Mouse (Mus musculus) CH12.LX (cell line): ENCODE measurements around the gene Rac1. TPM values are rescaled to one million over a fixed set of nuclear protein-coding genes. Genes with fewer than 3 reads are reported as not detected.

Experiments used
- DNase-seq: peaks from one replicate; pipeline ENCODE4 v3.0.0-alpha.2; 2013; ENCODE audit errors: extremely low read depth
- H3K27ac ChIP-seq: 2 replicates; pipeline ENCODE4 v1.5.1; 2012; ENCODE audit warnings: low read depth, mild to moderate bottlenecking, control low read depth, moderate library complexity; ENCODE audit not compliant: insufficient read depth
- H3K27me3 ChIP-seq: replicated peaks from 2 replicates; pipeline ENCODE3; 2012; ENCODE audit warnings: inconsistent platforms
- H3K36me3 ChIP-seq, 2 experiments: replicated peaks in 1 of 2; 2 replicates each; pipeline versions ENCODE3 to v1.6.1; 2012; ENCODE audit warnings: inconsistent platforms in 1 of 2, low read length in 1 of 2, mild to moderate bottlenecking in 1 of 2, mixed read lengths in 1 of 2, moderate library complexity in 1 of 2; ENCODE audit not compliant: control insufficient read depth in 1 of 2, insufficient read depth in 1 of 2
- H3K4me1 ChIP-seq, 2 experiments: 2 replicates each; pipeline ENCODE4 v1.6.1; 2012; ENCODE audit warnings: inconsistent platforms in 1 of 2, moderate library complexity in 1 of 2; ENCODE audit not compliant: insufficient read depth in 2 of 2, control insufficient read depth in 1 of 2
- H3K4me2 ChIP-seq: 2 replicates; pipeline ENCODE4 v1.6.1; 2012; ENCODE audit warnings: low read depth, mild to moderate bottlenecking, control low read depth; ENCODE audit not compliant: poor library complexity, insufficient read depth, severe bottlenecking
- H3K4me3 ChIP-seq, 3 experiments: fragments of 150-350 bp in 1 of 3; sonication (generic) in 1 of 3; replicated peaks in 1 of 3; 2 replicates each; pipeline versions ENCODE3 to v1.5.1; 2011 to 2012; ENCODE audit warnings: low read depth in 2 of 3, low read length in 2 of 3, mild to moderate bottlenecking in 2 of 3, moderate library complexity in 2 of 3, control low read depth in 1 of 3, improper control_type of control experiment in 1 of 3, inconsistent platforms in 1 of 3, mixed read lengths in 1 of 3; ENCODE audit not compliant: poor library complexity in 1 of 3
- H3K79me2 ChIP-seq: replicated peaks from 2 replicates; pipeline ENCODE4 v1.6.1; 2012; ENCODE audit warnings: mild to moderate bottlenecking, moderate library complexity; ENCODE audit not compliant: control insufficient read depth, poor library complexity, insufficient read depth, severe bottlenecking; ENCODE audit errors: extremely low read depth
- H3K9ac ChIP-seq: 2 replicates; pipeline ENCODE4 v1.6.1; 2012; ENCODE audit warnings: low read depth, mild to moderate bottlenecking, control low read depth, moderate library complexity; ENCODE audit not compliant: insufficient read depth
- H3K9me3 ChIP-seq: replicated peaks from 2 replicates; pipeline ENCODE3; 2012; ENCODE audit warnings: low read length, inconsistent platforms, mixed read lengths
- ETS1 ChIP-seq: conservative IDR thresholded peaks from 2 replicates; pipeline ENCODE4 v1.6.1; 2012; ENCODE audit warnings: low read depth, mild to moderate bottlenecking, inconsistent platforms, low read length, improper control_type of control experiment, moderate library complexity
- GABPA ChIP-seq: IDR thresholded peaks from 2 replicates; pipeline ENCODE4 v1.6.1; 2012; ENCODE audit warnings: low read depth, low read length, improper control_type of control experiment, inconsistent platforms; ENCODE audit not compliant: insufficient replicate concordance
- HCFC1 ChIP-seq: IDR thresholded peaks from 2 replicates; pipeline ENCODE4 v1.6.1; 2012; ENCODE audit warnings: low read depth, mild to moderate bottlenecking, inconsistent platforms, low read length, improper control_type of control experiment
- KAT2A ChIP-seq: IDR thresholded peaks from 2 replicates; pipeline ENCODE4 v1.6.1; 2012; ENCODE audit warnings: low read length, improper control_type of control experiment, inconsistent platforms; ENCODE audit not compliant: insufficient replicate concordance
- MEF2A ChIP-seq: IDR thresholded peaks from 2 replicates; pipeline ENCODE4 v1.6.1; 2014; ENCODE audit warnings: low read depth, mild to moderate bottlenecking, inconsistent platforms, low read length, improper control_type of control experiment, borderline replicate concordance
- MXI1 ChIP-seq: IDR thresholded peaks from 2 replicates; pipeline ENCODE4 v1.6.1; 2011; ENCODE audit warnings: mild to moderate bottlenecking, low read depth, low read length, improper control_type of control experiment
- MYC ChIP-seq: IDR thresholded peaks from 2 replicates; pipeline ENCODE4 v1.6.1; 2011; ENCODE audit warnings: low read depth, mild to moderate bottlenecking, improper control_type of control experiment, low read length
- NRF1 ChIP-seq: IDR thresholded peaks from 2 replicates; pipeline ENCODE4 v1.6.1; 2014; ENCODE audit warnings: low read depth, mild to moderate bottlenecking, inconsistent platforms, low read length, improper control_type of control experiment, moderate library complexity
- RAD21 ChIP-seq: IDR thresholded peaks from 2 replicates; pipeline ENCODE4 v1.6.1; 2011; ENCODE audit warnings: low read depth, mild to moderate bottlenecking, low read length, improper control_type of control experiment, moderate library complexity
- SIN3A ChIP-seq: IDR thresholded peaks from 2 replicates; pipeline ENCODE4 v1.6.1; 2012; ENCODE audit warnings: low read length, improper control_type of control experiment, inconsistent platforms
- SMC3 ChIP-seq: IDR thresholded peaks from 2 replicates; pipeline ENCODE4 v1.6.1; 2011; ENCODE audit warnings: low read depth, low read length, improper control_type of control experiment
- UBTF ChIP-seq: IDR thresholded peaks from 2 replicates; pipeline ENCODE4 v1.6.1; 2012; ENCODE audit warnings: low read depth, mild to moderate bottlenecking, inconsistent platforms, low read length, improper control_type of control experiment, moderate library complexity
- USF1 ChIP-seq: IDR thresholded peaks from 2 replicates; pipeline ENCODE4 v1.6.1; 2014; ENCODE audit warnings: low read depth, mild to moderate bottlenecking, inconsistent platforms, low read length, improper control_type of control experiment
- ZNF384 ChIP-seq: IDR thresholded peaks from 2 replicates; pipeline ENCODE4 v1.6.1; 2012; ENCODE audit warnings: low read depth, low read length, improper control_type of control experiment, inconsistent platforms
- dilution Hi-C: fragments of 300-500 bp; cut with MboI; formaldehyde crosslinking; loops from 2 replicates; pipeline ENCODE4 v1.14.3; 2020; ENCODE audit warnings: low sequenced_read_pairs; ENCODE audit not compliant: extremely low pct_unique_long_range_greater_than_20kb, extremely low pct_ligation_motif_present
- in situ Hi-C: fragments of 300-500 bp; cut with MboI; formaldehyde crosslinking; loops from 3 replicates; pipeline ENCODE4 v1.14.3; 2019; ENCODE audit warnings: low sequenced_read_pairs, low pct_ligation_motif_present, low pct_unique_long_range_greater_than_20kb, mixed read lengths
- polyA plus RNA-seq: library from polyadenylated mRNA; unstranded; fragments of >175 nt; gene quantifications from 2 replicates; pipeline ENCODE4 v1.2.1, GENCODE M21; 2012; ENCODE audit warnings: low read depth; ENCODE audit not compliant: insufficient read length
- total RNA-seq, 2 experiments: library from RNA; depleted of rRNA; stranded (reverse); fragments of 300-350 nt in 1 of 2; fragments of >200 nt in 1 of 2; gene quantifications; 2 replicates each; pipeline ENCODE4 v1.2.3; 2012 to 2014

The Rac1 gene
- total and polyA plus RNA-seq, 3 experiments = 138 to 222 (median 199) TPM

DNA sequence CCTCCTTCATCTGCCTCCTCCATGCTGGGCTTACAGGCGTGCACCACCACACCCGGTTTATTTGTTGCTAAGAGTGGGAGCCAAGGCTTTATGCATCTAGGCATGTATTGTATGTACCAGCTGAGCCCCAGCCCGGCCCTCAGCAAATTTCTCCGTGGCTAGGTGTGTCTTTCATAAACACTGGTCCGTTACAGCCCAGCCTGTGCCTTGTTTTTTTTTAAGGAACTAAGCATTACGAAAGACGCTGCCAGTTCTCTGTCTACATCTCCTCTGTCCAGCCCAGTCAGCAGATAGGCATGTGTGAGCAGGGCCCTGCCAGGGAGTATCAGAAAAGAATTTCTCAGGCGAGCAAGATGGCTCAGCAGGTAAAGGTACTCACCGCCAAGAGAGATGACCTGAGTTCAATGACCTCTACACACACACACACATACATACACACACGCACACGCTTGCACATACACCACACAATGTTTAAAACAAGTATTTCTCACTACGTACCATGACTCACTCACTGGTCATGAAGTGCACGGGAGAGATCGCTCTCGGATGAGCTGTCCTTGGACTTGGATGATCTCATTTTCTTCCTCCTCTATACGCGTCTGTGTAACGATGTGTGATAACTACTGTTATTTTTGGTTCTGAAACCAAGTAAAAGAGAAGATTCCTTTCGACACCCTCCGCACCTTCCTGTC is 52.5 kb downstream of the Rac1 start:
- dilution Hi-C loops = no loop called here
- no peaks in the 10 kb centered on the region for H3K27me3 ChIP-seq
- no peak for DNase-seq
- in situ Hi-C loops = no loop called here
- no peaks in the 10 kb centered on the region for H3K9me3 ChIP-seq
- peaks cover 57 to 89% of the 10 kb centered on the region in 2 experiments for H3K36me3 ChIP-seq
- H3K9ac ChIP-seq = no peak overlapping the region
- peaks cover 11 to 18% of the 10 kb centered on the region in 2 experiments for H3K4me1 ChIP-seq
- no peak overlapping the region for H3K27ac ChIP-seq
- H3K79me2 ChIP-seq = no peaks in the 10 kb centered on the region
- no peak overlapping the region for H3K4me2 ChIP-seq
- no peak for TF ChIP-seq MYC
- H3K4me3 ChIP-seq = no peak overlapping the region

DNA sequence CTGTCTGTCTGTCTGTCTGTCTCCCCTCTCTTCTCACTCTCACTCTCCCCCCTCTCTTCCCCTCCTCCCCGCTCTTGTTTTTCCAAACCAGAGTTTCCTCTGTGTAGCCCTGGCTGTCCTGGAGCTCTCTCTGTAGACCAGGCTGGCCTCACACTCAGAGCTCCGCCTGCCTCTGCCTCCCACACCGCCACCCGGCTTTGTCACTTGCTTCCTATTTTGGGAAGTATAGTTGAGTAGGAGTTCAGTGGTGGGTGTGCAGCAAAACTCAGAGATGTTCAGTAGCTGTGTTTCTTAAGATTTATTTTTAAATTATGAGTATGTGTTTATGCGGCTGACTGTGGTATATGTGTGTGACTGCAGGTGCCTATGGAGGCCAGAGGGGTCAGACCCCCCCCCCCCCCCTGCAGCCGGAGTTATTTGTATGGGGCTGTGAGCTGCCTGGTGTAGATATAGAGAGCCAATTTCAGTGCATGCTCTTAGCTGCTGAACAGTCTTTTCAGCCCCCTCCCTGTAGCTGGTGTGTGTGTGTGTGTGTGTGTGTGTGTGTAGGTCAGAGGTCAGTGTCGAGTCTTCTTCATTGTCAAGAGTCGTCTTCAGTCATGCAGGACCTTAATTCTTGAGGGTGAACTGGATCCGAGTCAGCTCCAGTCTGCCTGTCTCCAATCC is 55.8 kb downstream of the Rac1 start:
- peaks cover 12 to 28% of the 10 kb centered on the region in 2 experiments for H3K4me1 ChIP-seq
- dilution Hi-C loops = no loop called here
- H3K27ac ChIP-seq = no peak overlapping the region
- H3K4me2 ChIP-seq = no peak overlapping the region
- TF ChIP-seq NRF1 = no peak
- TF ChIP-seq MXI1 = no peak
- TF ChIP-seq UBTF = no peak
- no peak for TF ChIP-seq GABPA
- no peak for TF ChIP-seq USF1
- TF ChIP-seq ETS1 = no peak
- TF ChIP-seq MEF2A = no peak
- no peak for TF ChIP-seq RAD21
- TF ChIP-seq SIN3A = no peak
- no peak for TF ChIP-seq MYC
- TF ChIP-seq ZNF384 = no peak
- TF ChIP-seq KAT2A = no peak
- no peak for TF ChIP-seq SMC3
- TF ChIP-seq HCFC1 = no peak
- in situ Hi-C loops = no loop called here
- no peak overlapping the region for H3K4me3 ChIP-seq
- no peak for DNase-seq
- peaks cover 46 to 87% of the 10 kb centered on the region in 2 experiments for H3K36me3 ChIP-seq
- no peak overlapping the region for H3K9ac ChIP-seq
- no peaks in the 10 kb centered on the region for H3K27me3 ChIP-seq
- H3K79me2 ChIP-seq = no peaks in the 10 kb centered on the region
- no peaks in the 10 kb centered on the region for H3K9me3 ChIP-seq
